Mouse (Mus musculus): Measurements from ENCODE around the gene Gna13.
A peak's percentile ranks its signal among the peaks of the same experiment; 100 is the strongest.
"Not testable (repeated sequence)": the region's sequence is repeated elsewhere in the genome, so short reads cannot be mapped to it uniquely, and the experiment has no call there.

The Gna13 gene

DNA sequence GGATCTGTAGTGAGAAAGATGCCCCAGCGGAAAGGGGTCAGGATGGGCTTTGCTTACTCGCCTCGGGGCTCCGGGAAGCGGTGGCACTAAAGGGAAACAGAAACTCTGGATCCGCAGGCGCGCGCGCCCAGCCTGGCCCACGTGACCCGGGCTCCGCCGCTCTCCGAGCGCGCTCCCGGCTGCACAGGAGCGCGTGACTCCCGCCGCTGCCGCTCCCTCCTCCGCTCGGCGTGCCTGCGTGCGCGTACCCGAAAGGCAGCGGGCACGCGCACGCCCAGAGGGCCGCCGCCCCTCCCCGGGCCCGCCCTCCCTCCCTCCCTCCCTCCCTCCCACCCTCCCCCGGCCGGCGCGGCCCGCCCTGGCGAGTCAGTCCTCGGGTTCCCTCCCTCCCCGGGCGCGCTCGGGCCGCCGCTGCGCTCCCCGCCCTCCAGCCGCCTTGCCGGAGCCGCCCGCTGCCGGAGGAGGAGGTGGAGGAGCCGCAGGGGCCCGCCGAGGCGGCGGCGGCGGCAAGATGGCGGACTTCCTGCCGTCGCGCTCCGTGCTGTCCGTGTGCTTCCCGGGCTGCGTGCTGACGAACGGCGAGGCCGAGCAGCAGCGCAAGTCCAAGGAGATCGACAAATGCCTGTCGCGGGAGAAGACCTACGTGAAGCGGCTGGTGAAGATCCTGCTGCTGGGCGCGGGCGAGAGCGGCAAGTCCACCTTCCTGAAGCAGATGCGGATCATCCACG lies at the start of gene Gna13:
TSS of gene Gna13 (plus strand) at position 369 of the 728 bp plus-strand sequence.
- peak; percentile 92 for DNase-seq (ENCODE audit: low spot score)

DNA sequence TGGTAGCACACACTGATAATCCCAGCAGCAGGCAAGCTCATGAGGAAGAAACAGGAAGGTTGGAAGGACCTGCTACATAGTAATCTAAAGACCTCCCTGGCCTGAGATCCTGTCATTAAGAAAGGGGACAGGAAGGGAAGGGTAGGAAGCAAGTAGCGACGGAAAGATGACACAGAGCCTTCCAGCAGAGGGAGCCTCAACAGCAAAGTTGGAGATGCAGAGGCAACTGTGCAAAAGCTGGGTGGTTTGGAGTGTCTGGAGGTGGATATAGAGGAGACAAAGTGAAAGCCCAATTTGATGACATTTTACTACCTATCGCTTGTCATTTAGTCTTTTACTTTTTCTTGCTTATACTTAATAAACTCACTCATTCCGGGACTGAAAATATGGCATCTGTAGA lies 45.7 kb upstream of the Gna13 start:
- peak; percentile 48 for DNase-seq (ENCODE audit: low spot score)

DNA sequence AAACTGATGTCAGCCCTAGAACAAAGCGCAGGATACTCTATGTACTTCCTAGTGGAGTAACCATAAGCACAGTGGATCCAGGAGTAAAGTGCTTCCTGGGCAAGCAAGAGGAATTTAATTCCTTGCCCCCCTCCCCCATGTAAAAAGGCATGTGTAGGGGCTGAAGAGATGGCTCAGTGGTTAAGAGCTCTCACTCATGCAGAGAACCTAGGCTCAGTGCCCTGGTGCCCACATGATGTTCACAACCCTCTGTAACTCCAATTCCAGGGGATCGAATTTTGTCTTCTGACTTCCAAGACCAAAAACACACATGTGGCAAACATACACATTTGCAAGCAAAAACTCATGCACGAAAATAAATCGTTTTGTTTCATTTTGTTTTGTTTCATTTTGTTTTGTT lies 43.2 kb upstream of the Gna13 start:
- no peak for DNase-seq (ENCODE audit: low spot score)

DNA sequence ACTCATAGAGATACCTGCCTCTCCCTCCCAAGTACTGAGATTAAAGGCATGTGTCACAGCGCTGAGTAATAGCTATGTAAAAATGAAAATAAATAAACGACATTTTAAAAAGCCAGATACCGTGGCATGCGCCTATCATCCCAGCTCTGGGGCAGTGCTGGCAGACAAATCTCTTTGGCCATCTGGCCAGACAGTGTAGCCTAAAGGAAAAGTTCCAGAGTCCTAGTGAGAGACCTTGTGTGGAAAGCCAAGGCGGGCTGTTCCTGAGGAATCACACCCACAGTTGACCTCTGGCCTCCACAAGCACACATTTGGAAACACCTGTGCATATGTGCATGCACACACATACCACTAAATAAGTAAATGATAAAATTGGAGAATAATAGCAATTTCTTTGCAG lies 42.7 kb upstream of the Gna13 start:
- no peak for DNase-seq (ENCODE audit: low spot score)

- no peak for DNase-seq (ENCODE audit: low spot score)
These were observed 42.2 kb upstream of the Gna13 start for GRCm38 (mm10) chr11:109320361-109320933.

GRCm38 (mm10) chr11:109326270-109326669 lies 36.4 kb upstream of the Gna13 start:
- no peak for DNase-seq (ENCODE audit: low spot score)

- DNase-seq (ENCODE audit: low spot score) = no peak
These were observed 35.2 kb upstream of the Gna13 start for GRCm38 (mm10) chr11:109327381-109327780.

GRCm38 (mm10) chr11:109327952-109328351 lies 34.7 kb upstream of the Gna13 start:
- no peak for DNase-seq (ENCODE audit: low spot score)

- no peak for DNase-seq (ENCODE audit: low spot score)
These were observed 33.3 kb upstream of the Gna13 start for GRCm38 (mm10) chr11:109329331-109329730.

DNA sequence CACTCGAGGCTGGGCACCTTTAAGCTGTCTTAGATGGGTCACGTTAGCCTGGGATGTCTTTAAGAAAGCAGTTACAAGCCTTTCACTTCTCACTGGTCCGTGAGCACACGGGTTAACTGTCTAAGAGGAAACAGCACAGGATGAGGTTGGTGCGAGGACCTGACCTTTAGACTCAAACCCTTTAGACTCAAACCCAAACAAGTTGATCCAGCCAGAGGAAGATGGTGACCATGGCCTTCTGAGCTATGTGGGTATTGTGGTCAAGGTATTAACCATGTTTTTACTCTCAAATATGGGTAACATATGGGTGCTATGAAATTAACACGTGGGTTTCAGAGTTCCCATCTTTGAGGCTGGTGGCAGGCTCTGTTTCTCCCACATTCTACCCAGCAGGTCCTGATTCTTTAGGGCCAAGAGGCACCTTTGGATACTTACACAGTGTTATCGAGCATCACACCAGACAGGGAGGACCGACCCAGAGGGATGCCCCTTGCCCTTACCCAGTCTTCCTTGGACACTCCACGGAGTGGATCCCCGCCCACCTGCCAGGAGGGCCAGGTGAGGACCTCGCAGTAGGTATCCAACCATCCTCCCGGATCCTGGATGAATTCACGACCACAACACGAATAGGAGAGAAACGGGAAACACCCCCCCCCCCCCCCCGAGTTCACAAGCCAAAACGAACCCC lies 31.8 kb upstream of the Gna13 start:
- no peak for DNase-seq (ENCODE audit: low spot score)

GRCm38 (mm10) chr11:109331424-109331824 lies 31.2 kb upstream of the Gna13 start:
- DNase-seq (ENCODE audit: low spot score) = peak; percentile 96

- DNase-seq (ENCODE audit: low spot score) = no peak
These were observed 29.9 kb upstream of the Gna13 start for GRCm38 (mm10) chr11:109332722-109333121.

- no peak for DNase-seq (ENCODE audit: low spot score)
These were observed 27.9 kb upstream of the Gna13 start for GRCm38 (mm10) chr11:109334773-109335172.

DNA sequence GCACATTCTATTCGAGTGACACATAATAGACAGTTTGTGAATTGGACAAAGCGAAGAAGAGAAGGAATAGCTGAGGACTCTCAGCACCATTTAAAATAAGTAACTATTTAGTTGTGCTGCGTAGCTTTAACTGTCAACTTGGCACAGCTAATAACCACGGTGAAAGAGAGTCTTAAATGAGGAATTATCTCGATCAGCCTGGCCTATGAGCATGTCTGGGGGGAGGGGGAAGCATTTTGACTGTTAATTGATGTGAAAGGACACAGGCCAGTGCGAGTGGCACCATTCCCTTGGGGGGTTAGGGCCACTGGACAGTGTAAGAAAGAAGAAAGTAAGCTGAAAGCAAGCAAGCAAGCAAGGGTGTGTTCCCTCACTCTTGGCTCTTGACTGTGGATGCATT lies 26.7 kb upstream of the Gna13 start:
- DNase-seq (ENCODE audit: low spot score) = no peak

- DNase-seq (ENCODE audit: low spot score) = no peak
These were observed 23.3 kb upstream of the Gna13 start for GRCm38 (mm10) chr11:109339155-109339938.

DNA sequence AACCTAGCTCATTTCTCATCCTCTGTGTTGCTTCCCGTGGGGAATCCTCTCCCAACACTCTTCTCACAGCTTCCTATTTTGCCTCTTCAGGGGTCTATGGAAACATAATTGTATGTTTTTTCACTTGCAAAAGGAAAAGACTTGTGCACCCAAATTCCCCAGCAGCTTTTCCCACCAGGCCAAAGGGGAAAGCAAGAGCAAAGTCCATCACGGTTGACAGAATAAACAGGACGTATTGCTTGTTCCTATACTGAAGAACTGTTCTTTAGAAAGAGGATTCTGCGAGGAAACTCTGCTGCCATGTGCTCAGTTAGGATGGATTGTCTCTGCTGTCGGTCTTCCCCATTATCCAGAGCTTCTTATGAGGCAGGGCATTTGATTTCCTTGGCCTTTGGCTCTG lies 22.1 kb upstream of the Gna13 start:
- DNase-seq (ENCODE audit: low spot score) = no peak

DNA sequence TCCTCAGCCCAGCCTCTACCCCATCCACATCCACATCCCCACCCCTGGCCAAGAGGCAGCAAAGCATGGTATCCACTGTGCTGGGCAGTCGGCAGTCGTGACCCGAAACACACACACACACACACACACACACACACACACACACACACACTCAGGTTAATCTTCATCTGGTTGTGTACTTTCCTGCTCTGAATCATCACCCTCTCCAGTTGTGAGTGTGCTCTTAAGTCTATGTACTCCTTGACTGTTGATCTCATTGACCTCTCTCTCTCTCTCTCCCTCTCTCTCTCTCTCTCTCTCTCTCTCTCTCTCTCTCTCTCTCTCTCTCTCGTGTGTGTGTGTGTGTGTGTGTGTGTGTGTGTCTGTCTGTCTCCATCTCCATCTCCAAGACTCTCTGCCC lies 20.0 kb upstream of the Gna13 start:
- DNase-seq (ENCODE audit: low spot score) = not testable (repeated sequence)

GRCm38 (mm10) chr11:109343558-109343957 lies 19.1 kb upstream of the Gna13 start:
- no peak for DNase-seq (ENCODE audit: low spot score)

- DNase-seq (ENCODE audit: low spot score) = peak; percentile 43
These were observed 18.5 kb upstream of the Gna13 start for GRCm38 (mm10) chr11:109343991-109344599.

DNA sequence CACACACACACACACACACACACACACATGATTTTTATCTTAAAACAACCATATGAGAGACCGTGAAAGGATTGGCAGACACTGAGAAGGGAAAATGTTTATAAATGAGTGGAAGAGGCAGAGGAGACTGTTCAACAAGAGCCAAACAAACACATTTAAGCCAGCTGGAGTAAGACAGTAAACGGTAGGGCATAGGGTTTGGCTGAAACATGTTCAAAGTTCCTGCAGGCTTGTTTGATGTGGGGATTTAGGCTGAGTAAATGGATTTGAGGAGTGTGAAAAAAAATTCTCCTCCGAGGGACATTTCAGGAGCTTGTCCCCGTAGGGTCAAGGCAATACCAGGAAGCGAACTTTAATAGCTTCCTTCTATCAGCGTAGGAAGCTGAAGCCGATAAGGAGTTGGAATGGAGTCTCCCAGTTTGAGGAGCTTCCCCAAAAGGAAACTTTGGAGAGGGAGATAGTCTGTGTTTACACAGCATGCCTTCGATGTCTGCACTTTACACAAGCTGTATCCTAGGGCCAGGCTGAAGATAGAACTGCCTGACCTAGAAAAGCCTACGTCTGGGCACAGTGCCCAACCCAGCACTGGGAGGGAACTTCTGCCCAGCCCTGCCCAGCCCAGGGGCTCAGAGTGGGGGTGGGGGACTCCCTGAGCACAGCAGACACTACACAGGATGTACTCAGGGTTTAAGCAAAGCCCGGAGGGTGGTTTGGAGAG lies 15.2 kb upstream of the Gna13 start:
- no peak for DNase-seq (ENCODE audit: low spot score)

DNA sequence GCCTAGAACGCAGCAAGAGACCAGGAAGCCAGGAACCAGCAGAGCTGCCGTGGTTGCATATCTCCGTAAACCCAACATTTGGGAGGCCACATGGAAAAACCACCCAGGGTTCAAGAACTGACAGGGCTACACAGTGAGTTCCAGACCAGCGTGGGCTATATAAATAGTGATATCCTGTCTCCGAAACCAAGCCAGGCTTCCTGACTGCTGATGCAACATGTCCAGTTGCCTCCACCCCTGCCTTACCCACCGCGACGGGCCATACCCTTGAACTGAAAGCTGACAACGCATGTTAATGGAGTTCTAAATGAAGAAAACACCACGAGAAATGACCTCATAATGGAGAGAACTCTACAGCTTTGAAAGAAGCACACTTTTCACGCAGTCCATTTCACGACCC lies 14.2 kb upstream of the Gna13 start:
- no peak for DNase-seq (ENCODE audit: low spot score)

Data from embryo, embryonic 10 days (tissue).